Mouse (Mus musculus): ENCODE measurements around the gene Ifitm2. TPM values are rescaled to one million over a fixed set of nuclear protein-coding genes. Genes with fewer than 3 reads are reported as not detected.

Ifitm2 gene
- polyA plus RNA-seq, 3 experiments from 2014 or later: 60.0 to 93.0 (median 74.2) TPM

Other genes starting within 250 kb of the Ifitm2 start
- not detected for gene Cyp2e1, start 192.2 kb downstream of the Ifitm2 start, polyA plus RNA-seq (2017; shearing (Covaris generic))
- gene Syce1, start 168.1 kb downstream of the Ifitm2 start, polyA plus RNA-seq (2017; shearing (Covaris generic)): not detected
- under 1 TPM in 2 of 3 experiments, not detected in 1; 0.40 TPM for gene Zfp941, start 133.8 kb downstream of the Ifitm2 start, polyA plus RNA-seq (2017; shearing (Covaris generic))
- not detected for gene Urah, start 121.0 kb downstream of the Ifitm2 start, polyA plus RNA-seq (2017; shearing (Covaris generic))
- gene Scgb1c1, start 110.4 kb downstream of the Ifitm2 start, polyA plus RNA-seq (2017; shearing (Covaris generic)): not detected
- not detected for gene Odf3, start 108.2 kb downstream of the Ifitm2 start, polyA plus RNA-seq (2017; shearing (Covaris generic))
- gene Gm45785, start 99.7 kb downstream of the Ifitm2 start, polyA plus RNA-seq (2017; shearing (Covaris generic)): not detected
- gene Ric8a, start 99.0 kb downstream of the Ifitm2 start, polyA plus RNA-seq (2017; shearing (Covaris generic)): 10 to 100 TPM; 57.0 to 69.1 (median 66.3) TPM
- 10 to 100 TPM; 43.0 to 59.7 (median 53.0) TPM for gene Bet1l, start 98.4 kb downstream of the Ifitm2 start, polyA plus RNA-seq (2017; shearing (Covaris generic))
- gene Psmd13, start 74.0 kb downstream of the Ifitm2 start, polyA plus RNA-seq (2017; shearing (Covaris generic)): 100 to 1,000 TPM in 2 of 3 experiments, 10 to 100 TPM in 1; 98.5 to 206 (median 105) TPM
- 10 to 100 TPM in 2 of 3 experiments, 1 to 10 TPM in 1; 9.1 to 10.8 (median 10.6) TPM for gene Sirt3, start 73.7 kb downstream of the Ifitm2 start, polyA plus RNA-seq (2017; shearing (Covaris generic))
- gene Cox8b, start 55.5 kb downstream of the Ifitm2 start, polyA plus RNA-seq (2017; shearing (Covaris generic)): not detected
- gene Nlrp6, start 35.1 kb downstream of the Ifitm2 start, polyA plus RNA-seq (2017; shearing (Covaris generic)): not detected
- gene Pgghg, start 14.6 kb downstream of the Ifitm2 start, polyA plus RNA-seq (2017; shearing (Covaris generic)): 10 to 100 TPM; 16.6 to 22.5 (median 18.2) TPM
- under 1 TPM in 1 of 3 experiments, not detected in 2; 0.46 TPM for gene Ifitm5, start 5.7 kb downstream of the Ifitm2 start, polyA plus RNA-seq (2017; shearing (Covaris generic))
- not detected for gene Gm45717, start 50 bp downstream of the Ifitm2 start, polyA plus RNA-seq (2017; shearing (Covaris generic))
- gene Ifitm1, start 11.2 kb upstream of the Ifitm2 start, polyA plus RNA-seq (2017; shearing (Covaris generic)): 1 to 10 TPM in 1 of 3 experiments, under 1 TPM in 1, not detected in 1; 0.54 to 6.6 TPM
- gene Ifitm3, start 54.8 kb upstream of the Ifitm2 start, polyA plus RNA-seq (2017; shearing (Covaris generic)): 10 to 100 TPM in 1 of 3 experiments, 1 to 10 TPM in 2; 2.7 to 11.2 (median 3.0) TPM
- gene Ifitm6, start 61.9 kb upstream of the Ifitm2 start, polyA plus RNA-seq (2017; shearing (Covaris generic)): under 1 TPM in 1 of 3 experiments, not detected in 2; 0.94 TPM
- not detected for gene Gm17387, start 73.1 kb upstream of the Ifitm2 start, polyA plus RNA-seq (2017; shearing (Covaris generic))
- 10 to 100 TPM; 11.1 to 13.1 (median 12.5) TPM for gene B4galnt4, start 105.1 kb upstream of the Ifitm2 start, polyA plus RNA-seq (2017; shearing (Covaris generic))
- gene Pkp3, start 122.2 kb upstream of the Ifitm2 start, polyA plus RNA-seq (2017; shearing (Covaris generic)): 100 to 1,000 TPM; 413 to 487 (median 426) TPM
- gene Sigirr, start 144.6 kb upstream of the Ifitm2 start, polyA plus RNA-seq (2017; shearing (Covaris generic)): 100 to 1,000 TPM; 149 to 208 (median 206) TPM
- not detected for gene Ano9, start 161.8 kb upstream of the Ifitm2 start, polyA plus RNA-seq (2017; shearing (Covaris generic))
- 1 to 10 TPM; 6.2 to 9.3 (median 7.0) TPM for gene Ptdss2, start 166.4 kb upstream of the Ifitm2 start, polyA plus RNA-seq (2017; shearing (Covaris generic))
- 100 to 1,000 TPM; 135 to 147 (median 143) TPM for gene Rnh1, start 216.9 kb upstream of the Ifitm2 start, polyA plus RNA-seq (2017; shearing (Covaris generic))
- 1 to 10 TPM; 1.5 to 6.2 (median 4.6) TPM for gene Hras, start 238.0 kb upstream of the Ifitm2 start, polyA plus RNA-seq (2017; shearing (Covaris generic))
- gene Lrrc56, start 238.2 kb upstream of the Ifitm2 start, polyA plus RNA-seq (2017; shearing (Covaris generic)): 1 to 10 TPM; 1.3 to 2.2 (median 1.7) TPM

Data from inflammation-experienced regulatory T-cells, adult 6 months (primary cell).